Mouse (Mus musculus): ENCODE measurements around the gene Gm4513.
"Not testable (repeated sequence)": the region's sequence is repeated elsewhere in the genome, so short reads cannot be mapped to it uniquely, and the experiment has no call there.

Gm4513 gene

DNA sequence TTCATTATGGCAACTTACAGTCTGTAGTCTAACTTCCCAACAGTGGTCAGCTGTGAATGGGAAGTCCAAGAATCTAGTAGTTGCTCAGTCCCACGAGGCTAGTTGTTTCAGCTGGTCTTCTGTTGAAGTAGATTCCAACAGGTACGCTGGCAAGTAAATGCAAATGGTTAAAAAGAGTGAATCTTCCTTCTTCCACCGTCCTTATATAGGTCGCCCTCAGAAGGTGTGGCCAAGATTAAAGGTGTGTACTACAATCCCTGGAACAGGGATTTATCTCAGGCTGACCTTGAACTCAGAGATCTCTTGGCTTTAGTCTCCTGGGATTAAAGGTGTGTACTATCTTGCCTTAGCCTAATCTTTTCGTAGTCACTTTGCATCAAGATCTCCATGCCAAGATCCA, at the start of gene Gm4513:
Gm4513 (minus strand) TSS at position 101 of the 400 bp plus-strand sequence.
- not testable (repeated sequence) for DNase-seq

DNA sequence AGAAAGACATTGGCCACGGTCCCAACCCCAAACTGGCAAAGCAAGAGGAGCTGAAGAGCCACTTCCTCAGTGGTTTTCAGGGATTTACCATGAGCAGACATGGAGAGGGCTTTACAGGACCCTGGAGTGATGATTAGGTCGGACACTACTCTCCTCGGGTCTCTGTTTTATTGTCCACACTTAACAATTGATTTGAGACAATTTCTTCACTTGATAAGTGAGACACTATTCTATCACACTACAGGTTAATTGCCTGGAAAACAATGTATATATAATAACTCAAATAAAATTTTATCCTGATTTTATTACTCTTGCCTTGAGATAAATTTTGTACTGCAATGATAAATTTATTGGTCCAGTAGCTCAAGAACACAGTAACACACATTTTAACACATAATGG, 22.7 kb downstream of the Gm4513 start, which contains the start of gene Gm4141:
Gm4141 (minus strand) TSS at position 101 of the 400 bp plus-strand sequence.
- DNase-seq: not testable (repeated sequence)

DNA sequence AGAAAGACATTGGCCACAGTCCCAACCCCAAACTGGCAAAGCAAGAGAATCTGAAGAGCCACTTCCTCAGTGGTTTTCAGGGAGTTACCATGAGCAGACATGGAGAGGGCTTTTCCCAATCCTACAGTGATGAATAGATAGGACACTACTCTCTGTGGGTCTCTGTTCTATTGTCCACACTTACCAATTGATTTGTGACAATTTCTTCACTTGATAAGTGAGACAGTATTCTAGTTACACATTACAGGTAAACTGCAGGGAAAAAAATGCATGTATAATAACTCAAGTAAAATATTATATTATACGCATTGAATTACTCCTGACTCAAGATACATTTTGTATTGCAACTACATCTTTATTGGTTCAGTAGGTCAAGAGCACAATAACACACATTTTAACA, 53.2 kb downstream of the Gm4513 start, which contains the start of gene Gm5726:
Gm5726 (minus strand) TSS at position 101 of the 400 bp plus-strand sequence.
- DNase-seq: not testable (repeated sequence)

All from kidney, adult 11 months (tissue).